Mouse (Mus musculus): Measurements from ENCODE around the gene Napb. TPM values are rescaled to one million over a fixed set of nuclear protein-coding genes. Genes with fewer than 3 reads are reported as not detected.
A peak's percentile ranks its signal among the peaks of the same experiment; 100 is the strongest.
"Not testable (repeated sequence)": the region's sequence is repeated elsewhere in the genome, so short reads cannot be mapped to it uniquely, and the experiment has no call there.

Napb gene
- 7.5 and 13.6 TPM in 2 replicates for polyA plus RNA-seq (2016; fragmentation: Nextera tagmentation; extraction: Ambion mirVana)

- H3K4me1 ChIP-seq = peaks cover 17% of the 10 kb centered on the region
- peak; percentile 93 for DNase-seq (ENCODE audit: low spot score)
- H3K27ac ChIP-seq (replicated peaks) = peak within 1 kb of the TSS; percentile 86
- no peaks in the 10 kb centered on the region for H3K27me3 ChIP-seq (ENCODE audit: low read depth, poor library complexity, severe bottlenecking)
- 4% methylated on average over 18 of the region's 18 CpGs for WGBS
- H3K36me3 ChIP-seq = no peaks in the 10 kb centered on the region
- peak within 1 kb of the TSS; percentile 83 for H3K4me3 ChIP-seq
- peaks cover 15% of the 10 kb centered on the region for H3K9me3 ChIP-seq (replicated peaks)
Observed at GRCm38 (mm10) chr2:148732327-148733000, at the start of gene Napb. Gene Napb, minus strand, starts transcription at chr2:148732467.

DNA sequence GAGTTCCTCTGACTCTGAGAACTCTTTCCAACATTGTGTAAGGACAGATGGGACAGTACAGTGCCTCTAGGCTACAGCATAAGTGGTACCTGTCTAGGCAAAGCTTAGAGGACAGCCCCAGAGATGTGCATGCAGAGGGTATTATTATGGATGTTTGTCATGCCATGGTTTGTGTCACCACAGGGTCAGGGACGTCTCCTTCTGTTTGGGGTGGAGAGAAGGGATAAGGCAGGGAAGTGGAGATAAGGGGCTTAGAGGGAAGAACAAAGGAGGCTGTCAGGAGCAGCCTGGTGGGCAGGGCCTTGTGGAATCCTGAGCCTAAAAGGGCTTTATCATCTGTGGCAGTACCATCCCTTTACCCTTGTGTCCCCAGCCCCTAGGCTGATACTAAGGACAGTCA, 49.4 kb upstream of the Napb start, which contains the start of gene 8030411F24Rik:
Gene 8030411F24Rik (plus strand): TSS at position 301 of the 400 bp plus-strand sequence.
- Histone ChIP-seq H3K27me3 (ENCODE audit: low read depth, poor library complexity, severe bottlenecking) (no peaks in the 10 kb centered on the region), H3K4me3 (no peak within 1 kb of the TSS), H3K36me3 (no peaks in the 10 kb centered on the region), H3K4me1 (no peaks in the 10 kb centered on the region), H3K27ac (replicated peaks) (no peak within 1 kb of the TSS), H3K9me3 (replicated peaks) (no peaks in the 10 kb centered on the region)
- 13% methylated on average over 1 of the region's 1 CpGs for WGBS
- no peak for DNase-seq (ENCODE audit: low spot score)

DNA sequence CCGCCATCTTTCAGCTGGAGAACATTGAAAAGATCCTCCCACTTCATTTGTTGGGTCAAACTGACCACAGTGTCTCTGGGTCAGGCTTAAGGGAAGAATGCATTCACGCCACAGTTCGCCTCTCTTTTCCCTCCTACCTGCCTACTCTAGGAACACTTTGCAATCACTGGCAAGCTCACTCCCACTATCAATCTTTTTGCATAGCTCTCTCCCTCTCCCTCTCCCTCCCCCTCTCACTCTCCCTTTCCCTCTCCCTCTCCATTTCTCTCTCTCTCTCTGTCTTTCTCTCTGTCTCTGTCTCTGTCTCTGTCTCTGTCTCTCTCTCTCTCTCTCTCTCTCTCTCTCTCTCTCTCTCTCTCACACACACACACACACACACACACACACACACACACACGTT, 39.1 kb upstream of the Napb start, which contains the start of gene Cst11:
Gene Cst11 (minus strand): TSS at position 101 of the 400 bp plus-strand sequence.
- not testable (repeated sequence) for H3K4me3 ChIP-seq; DNase-seq (ENCODE audit: low spot score); H3K27me3 ChIP-seq (ENCODE audit: low read depth, poor library complexity, severe bottlenecking); H3K9me3 ChIP-seq (replicated peaks); H3K27ac ChIP-seq (replicated peaks); H3K4me1 ChIP-seq; H3K36me3 ChIP-seq
- 94% methylated on average over 4 of the region's 4 CpGs for WGBS

GRCm38 (mm10) chr2:148763648-148764388, 31.6 kb upstream of the Napb start:
- H3K4me1 ChIP-seq = no peaks in the 10 kb centered on the region
- H3K27ac ChIP-seq (replicated peaks) = no peak overlapping the region
- H3K9me3 ChIP-seq (replicated peaks) = no peaks in the 10 kb centered on the region
- H3K4me3 ChIP-seq = no peak overlapping the region
- H3K27me3 ChIP-seq (ENCODE audit: low read depth, poor library complexity, severe bottlenecking) = no peaks in the 10 kb centered on the region
- no peaks in the 10 kb centered on the region for H3K36me3 ChIP-seq
- 84% methylated on average over 1 of the region's 1 CpGs for WGBS
- DNase-seq (ENCODE audit: low spot score) = no peak

- H3K27me3 ChIP-seq (ENCODE audit: low read depth, poor library complexity, severe bottlenecking) = no peaks in the 10 kb centered on the region
Observed at GRCm38 (mm10) chr2:148754310-148754846, 22.1 kb upstream of the Napb start.

GRCm38 (mm10) chr2:148751893-148752813, 19.9 kb upstream of the Napb start:
- Histone ChIP-seq H3K4me1 (no peaks in the 10 kb centered on the region), H3K27ac (replicated peaks) (no peak overlapping the region), H3K36me3 (no peaks in the 10 kb centered on the region), H3K27me3 (ENCODE audit: low read depth, poor library complexity, severe bottlenecking) (no peaks in the 10 kb centered on the region), H3K9me3 (replicated peaks) (no peaks in the 10 kb centered on the region), H3K4me3 (peak overlapping the region; percentile 40)
- peak; percentile 64 for DNase-seq (ENCODE audit: low spot score)
- 18% methylated on average over 15 of the region's 15 CpGs for WGBS

More at GRCm38 (mm10) chr2:148754310-148754846, 22.1 kb upstream of the Napb start:
- Histone ChIP-seq H3K36me3 (no peaks in the 10 kb centered on the region), H3K9me3 (replicated peaks) (no peaks in the 10 kb centered on the region), H3K27ac (replicated peaks) (no peak overlapping the region), H3K4me1 (no peaks in the 10 kb centered on the region), H3K4me3 (no peak overlapping the region)
- no peak for DNase-seq (ENCODE audit: low spot score)
- 63% methylated on average over 1 of the region's 1 CpGs for WGBS

GRCm38 (mm10) chr2:148750058-148750457, 17.8 kb upstream of the Napb start, which contains the start of gene Cstl1:
Gene Cstl1, plus strand, starts transcription at chr2:148750358.
- H3K27me3 ChIP-seq (ENCODE audit: low read depth, poor library complexity, severe bottlenecking) = no peaks in the 10 kb centered on the region
- H3K36me3 ChIP-seq = no peaks in the 10 kb centered on the region
- H3K4me1 ChIP-seq = no peaks in the 10 kb centered on the region
- no peaks in the 10 kb centered on the region for H3K9me3 ChIP-seq (replicated peaks)
- H3K4me3 ChIP-seq = no peak within 1 kb of the TSS
- no peak for DNase-seq (ENCODE audit: low spot score)
- no peak within 1 kb of the TSS for H3K27ac ChIP-seq (replicated peaks)
- 88% methylated on average over 1 of the region's 1 CpGs for WGBS

DNA sequence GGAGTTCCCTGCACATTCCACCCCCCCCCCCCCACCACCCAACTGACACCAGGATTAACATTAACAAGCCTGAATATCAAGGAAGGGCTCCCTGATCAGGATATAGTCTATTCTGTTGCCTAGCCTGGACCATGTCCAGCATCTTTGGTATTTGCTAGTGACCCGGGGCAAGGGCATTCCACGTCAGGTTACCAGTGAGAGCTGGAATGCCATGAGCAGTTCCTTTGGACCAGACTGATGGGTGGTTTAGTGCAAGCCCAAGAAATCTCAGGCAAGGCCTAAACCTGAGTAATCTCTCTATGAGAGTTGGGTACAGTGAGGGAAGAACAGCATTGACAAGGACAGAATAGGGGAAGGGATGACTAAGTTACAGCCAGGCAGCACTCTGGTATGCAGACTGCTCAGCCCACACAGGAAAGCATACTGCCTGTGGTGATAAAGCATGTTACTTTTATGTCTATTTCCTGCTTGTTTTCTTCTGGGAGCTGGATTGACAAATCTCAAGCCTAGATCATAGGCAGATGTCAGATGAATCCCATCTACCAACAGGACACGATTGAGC, 11.7 kb upstream of the Napb start:
- Histone ChIP-seq H3K36me3 (no peaks in the 10 kb centered on the region), H3K4me3 (no peak overlapping the region), H3K9me3 (replicated peaks) (no peaks in the 10 kb centered on the region), H3K4me1 (no peaks in the 10 kb centered on the region), H3K27ac (replicated peaks) (no peak overlapping the region), H3K27me3 (ENCODE audit: low read depth, poor library complexity, severe bottlenecking) (no peaks in the 10 kb centered on the region)
- DNase-seq (ENCODE audit: low spot score) = no peak
- 84% methylated on average over 3 of the region's 3 CpGs for WGBS

DNA sequence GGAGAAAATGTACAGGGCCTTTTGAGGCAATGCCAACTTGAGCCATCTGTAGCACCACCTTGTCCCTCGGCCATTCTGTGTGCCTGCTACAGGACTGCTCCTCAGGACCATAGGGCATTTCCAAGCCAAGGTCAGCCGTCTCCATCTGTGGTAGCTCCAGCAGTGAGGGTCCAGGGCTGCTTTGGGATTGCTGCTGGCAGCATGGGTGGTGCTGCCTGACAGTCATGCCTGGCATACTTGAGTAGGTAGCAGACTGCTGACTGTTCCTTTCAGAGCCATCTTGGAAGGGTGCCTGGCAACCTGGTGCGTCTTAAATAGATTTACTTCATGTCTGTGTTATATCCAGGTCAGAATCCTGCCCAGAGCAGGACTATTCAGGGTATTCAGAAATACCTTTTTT, 10.7 kb upstream of the Napb start:
- no peak overlapping the region for H3K4me3 ChIP-seq
- no peaks in the 10 kb centered on the region for H3K27me3 ChIP-seq (ENCODE audit: low read depth, poor library complexity, severe bottlenecking)
- H3K27ac ChIP-seq (replicated peaks) = no peak overlapping the region
- no peaks in the 10 kb centered on the region for H3K4me1 ChIP-seq
- H3K9me3 ChIP-seq (replicated peaks) = no peaks in the 10 kb centered on the region
- 83% methylated on average over 3 of the region's 3 CpGs for WGBS
- no peak for DNase-seq (ENCODE audit: low spot score)
- H3K36me3 ChIP-seq = no peaks in the 10 kb centered on the region

- H3K4me3 ChIP-seq = peak overlapping the region; percentile 83
- H3K27ac ChIP-seq (replicated peaks) = peak overlapping the region; percentile 86
- no peak for DNase-seq (ENCODE audit: low spot score)
- 1% methylated on average over 35 of the region's 35 CpGs for WGBS
- H3K4me1 ChIP-seq = peaks cover 17% of the 10 kb centered on the region
- H3K9me3 ChIP-seq (replicated peaks) = peaks cover 15% of the 10 kb centered on the region
- H3K36me3 ChIP-seq = no peaks in the 10 kb centered on the region
- H3K27me3 ChIP-seq (ENCODE audit: low read depth, poor library complexity, severe bottlenecking) = no peaks in the 10 kb centered on the region
Observed at GRCm38 (mm10) chr2:148731614-148732326, 497 bp downstream of the Napb start.

- Histone ChIP-seq H3K36me3 (no peaks in the 10 kb centered on the region), H3K4me3 (no peak overlapping the region), H3K27ac (replicated peaks) (no peak overlapping the region), H3K4me1 (peaks cover 8% of the 10 kb centered on the region), H3K9me3 (replicated peaks) (no peaks in the 10 kb centered on the region), H3K27me3 (ENCODE audit: low read depth, poor library complexity, severe bottlenecking) (no peaks in the 10 kb centered on the region)
- WGBS = 77% methylated on average over 2 of the region's 2 CpGs
- DNase-seq (ENCODE audit: low spot score) = no peak
Observed at GRCm38 (mm10) chr2:148719271-148719995, 12.8 kb downstream of the Napb start.
